Mouse (Mus musculus) CH12.LX (cell line): ENCODE results near the gene Ogdh. TPM values are rescaled to one million over a fixed set of nuclear protein-coding genes. Genes with fewer than 3 reads are reported as not detected.

ENCODE experiments used
- DNase-seq: peaks from one replicate; pipeline ENCODE4 v3.0.0-alpha.2; 2013; ENCODE audit errors: extremely low read depth
- H3K27ac ChIP-seq: 2 replicates; pipeline ENCODE4 v1.5.1; 2012; ENCODE audit warnings: low read depth, mild to moderate bottlenecking, control low read depth, moderate library complexity; ENCODE audit not compliant: insufficient read depth
- H3K27me3 ChIP-seq: replicated peaks from 2 replicates; pipeline ENCODE3; 2012; ENCODE audit warnings: inconsistent platforms
- H3K36me3 ChIP-seq, 2 experiments: replicated peaks in 1 of 2; 2 replicates each; pipeline versions ENCODE3 to v1.6.1; 2012; ENCODE audit warnings: inconsistent platforms in 1 of 2, low read length in 1 of 2, mild to moderate bottlenecking in 1 of 2, mixed read lengths in 1 of 2, moderate library complexity in 1 of 2; ENCODE audit not compliant: control insufficient read depth in 1 of 2, insufficient read depth in 1 of 2
- H3K4me1 ChIP-seq, 2 experiments: 2 replicates each; pipeline ENCODE4 v1.6.1; 2012; ENCODE audit warnings: inconsistent platforms in 1 of 2, moderate library complexity in 1 of 2; ENCODE audit not compliant: insufficient read depth in 2 of 2, control insufficient read depth in 1 of 2
- H3K4me2 ChIP-seq: 2 replicates; pipeline ENCODE4 v1.6.1; 2012; ENCODE audit warnings: low read depth, mild to moderate bottlenecking, control low read depth; ENCODE audit not compliant: poor library complexity, insufficient read depth, severe bottlenecking
- H3K4me3 ChIP-seq, 3 experiments: fragments of 150-350 bp in 1 of 3; sonication (generic) in 1 of 3; replicated peaks in 1 of 3; 2 replicates each; pipeline versions ENCODE3 to v1.5.1; 2011 to 2012; ENCODE audit warnings: low read depth in 2 of 3, low read length in 2 of 3, mild to moderate bottlenecking in 2 of 3, moderate library complexity in 2 of 3, control low read depth in 1 of 3, improper control_type of control experiment in 1 of 3, inconsistent platforms in 1 of 3, mixed read lengths in 1 of 3; ENCODE audit not compliant: poor library complexity in 1 of 3
- H3K79me2 ChIP-seq: replicated peaks from 2 replicates; pipeline ENCODE4 v1.6.1; 2012; ENCODE audit warnings: mild to moderate bottlenecking, moderate library complexity; ENCODE audit not compliant: control insufficient read depth, poor library complexity, insufficient read depth, severe bottlenecking; ENCODE audit errors: extremely low read depth
- H3K9ac ChIP-seq: 2 replicates; pipeline ENCODE4 v1.6.1; 2012; ENCODE audit warnings: low read depth, mild to moderate bottlenecking, control low read depth, moderate library complexity; ENCODE audit not compliant: insufficient read depth
- H3K9me3 ChIP-seq: replicated peaks from 2 replicates; pipeline ENCODE3; 2012; ENCODE audit warnings: low read length, inconsistent platforms, mixed read lengths
- BHLHE40 ChIP-seq: IDR thresholded peaks from 2 replicates; pipeline ENCODE4 v1.6.1; 2011; ENCODE audit warnings: mild to moderate bottlenecking, low read depth, low read length, improper control_type of control experiment
- CTCF ChIP-seq, 2 experiments: IDR thresholded peaks in 1 of 2; conservative IDR thresholded peaks in 1 of 2; 2 replicates each; pipeline ENCODE4 v1.5.1; 2011 to 2012; ENCODE audit warnings: low read depth in 2 of 2, low read length in 2 of 2, improper control_type of control experiment in 1 of 2, inconsistent platforms in 1 of 2, mild to moderate bottlenecking in 1 of 2, moderate library complexity in 1 of 2
- E2F4 ChIP-seq: IDR thresholded peaks from 2 replicates; pipeline ENCODE4 v1.6.1; 2011; ENCODE audit warnings: low read depth, low read length, improper control_type of control experiment; ENCODE audit not compliant: insufficient replicate concordance
- ELF1 ChIP-seq: IDR thresholded peaks from 2 replicates; pipeline ENCODE4 v1.6.1; 2014; ENCODE audit warnings: low read depth, mild to moderate bottlenecking, inconsistent platforms, low read length, improper control_type of control experiment
- IRF4 ChIP-seq: IDR thresholded peaks from 2 replicates; pipeline ENCODE4 v1.6.1; 2014; ENCODE audit warnings: low read depth, mild to moderate bottlenecking, inconsistent platforms, low read length, improper control_type of control experiment
- JUN ChIP-seq: IDR thresholded peaks from 2 replicates; pipeline ENCODE4 v1.6.1; 2011; ENCODE audit warnings: low read depth, mild to moderate bottlenecking, low read length, improper control_type of control experiment, moderate library complexity; ENCODE audit not compliant: insufficient read depth
- MAZ ChIP-seq: IDR thresholded peaks from 2 replicates; pipeline ENCODE4 v1.6.1; 2012; ENCODE audit warnings: low read depth, mild to moderate bottlenecking, inconsistent platforms, low read length, improper control_type of control experiment, moderate library complexity
- MEF2A ChIP-seq: IDR thresholded peaks from 2 replicates; pipeline ENCODE4 v1.6.1; 2014; ENCODE audit warnings: low read depth, mild to moderate bottlenecking, inconsistent platforms, low read length, improper control_type of control experiment, borderline replicate concordance
- MXI1 ChIP-seq: IDR thresholded peaks from 2 replicates; pipeline ENCODE4 v1.6.1; 2011; ENCODE audit warnings: mild to moderate bottlenecking, low read depth, low read length, improper control_type of control experiment
- MYC ChIP-seq: IDR thresholded peaks from 2 replicates; pipeline ENCODE4 v1.6.1; 2011; ENCODE audit warnings: low read depth, mild to moderate bottlenecking, improper control_type of control experiment, low read length
- NRF1 ChIP-seq: IDR thresholded peaks from 2 replicates; pipeline ENCODE4 v1.6.1; 2014; ENCODE audit warnings: low read depth, mild to moderate bottlenecking, inconsistent platforms, low read length, improper control_type of control experiment, moderate library complexity
- PAX5 ChIP-seq: IDR thresholded peaks from 2 replicates; pipeline ENCODE4 v1.6.1; 2012; ENCODE audit warnings: low read length, inconsistent platforms, mixed read lengths
- POLR2A ChIP-seq: IDR thresholded peaks from 2 replicates; pipeline ENCODE4 v1.6.1; 2011; ENCODE audit warnings: low read depth, mild to moderate bottlenecking, improper control_type of control experiment, low read length
- POLR2AphosphoS2 ChIP-seq: IDR thresholded peaks from 2 replicates; pipeline ENCODE4 v1.6.1; 2011; ENCODE audit warnings: low read depth, low read length, improper control_type of control experiment
- SIN3A ChIP-seq: IDR thresholded peaks from 2 replicates; pipeline ENCODE4 v1.6.1; 2012; ENCODE audit warnings: low read length, improper control_type of control experiment, inconsistent platforms
- SMC3 ChIP-seq: IDR thresholded peaks from 2 replicates; pipeline ENCODE4 v1.6.1; 2011; ENCODE audit warnings: low read depth, low read length, improper control_type of control experiment
- TBP ChIP-seq: conservative IDR thresholded peaks from 2 replicates; pipeline ENCODE4 v1.6.1; 2011; ENCODE audit warnings: low read depth, low read length, improper control_type of control experiment
- USF1 ChIP-seq: IDR thresholded peaks from 2 replicates; pipeline ENCODE4 v1.6.1; 2014; ENCODE audit warnings: low read depth, mild to moderate bottlenecking, inconsistent platforms, low read length, improper control_type of control experiment
- USF2 ChIP-seq: conservative IDR thresholded peaks from 2 replicates; pipeline ENCODE4 v1.6.1; 2011; ENCODE audit warnings: low read depth, low read length, improper control_type of control experiment
- ZC3H11A ChIP-seq: IDR thresholded peaks from 2 replicates; pipeline ENCODE4 v1.6.1; 2012; ENCODE audit warnings: low read depth, mild to moderate bottlenecking, inconsistent platforms, low read length, improper control_type of control experiment
- dilution Hi-C: fragments of 300-500 bp; cut with MboI; formaldehyde crosslinking; loops from 2 replicates; pipeline ENCODE4 v1.14.3; 2020; ENCODE audit warnings: low sequenced_read_pairs; ENCODE audit not compliant: extremely low pct_unique_long_range_greater_than_20kb, extremely low pct_ligation_motif_present
- in situ Hi-C: fragments of 300-500 bp; cut with MboI; formaldehyde crosslinking; loops from 3 replicates; pipeline ENCODE4 v1.14.3; 2019; ENCODE audit warnings: low sequenced_read_pairs, low pct_ligation_motif_present, low pct_unique_long_range_greater_than_20kb, mixed read lengths
- polyA plus RNA-seq: library from polyadenylated mRNA; unstranded; fragments of >175 nt; gene quantifications from 2 replicates; pipeline ENCODE4 v1.2.1, GENCODE M21; 2012; ENCODE audit warnings: low read depth; ENCODE audit not compliant: insufficient read length
- total RNA-seq, 2 experiments: library from RNA; depleted of rRNA; stranded (reverse); fragments of 300-350 nt in 1 of 2; fragments of >200 nt in 1 of 2; gene quantifications; 2 replicates each; pipeline ENCODE4 v1.2.3; 2012 to 2014

Gene Ogdh
- total and polyA plus RNA-seq, 3 experiments: 47.1 to 173 (median 120) TPM

DNA sequence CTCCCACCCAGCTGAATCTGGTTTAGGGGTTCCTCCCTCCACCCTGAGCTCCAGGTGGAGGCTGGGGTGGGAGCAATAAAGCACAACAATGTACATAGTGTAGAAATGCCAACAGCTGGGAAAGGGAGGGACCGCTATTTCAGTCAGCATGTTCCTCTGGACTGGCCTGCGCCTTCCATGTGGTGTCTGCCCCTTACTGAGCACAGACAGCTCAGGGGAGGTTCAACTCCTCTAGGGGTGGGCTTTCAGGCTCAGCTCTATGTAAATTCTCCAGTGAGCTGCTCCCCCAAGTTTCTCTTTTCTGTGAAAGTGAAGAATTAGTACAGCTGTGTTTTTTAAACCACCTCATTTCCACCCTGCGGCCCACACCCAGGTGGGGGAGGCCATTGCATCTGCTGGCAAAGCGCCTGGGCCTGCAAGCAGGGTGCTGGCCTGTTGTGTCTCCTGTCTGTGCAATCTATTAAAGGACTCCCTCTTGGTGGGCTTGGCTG lies 114.2 kb downstream of the Ogdh start:
- H3K36me3 ChIP-seq: peaks cover 59 to 70% of the 10 kb centered on the region in 2 experiments
- in situ Hi-C loops: no loop called here
- no peak overlapping the region for H3K9ac ChIP-seq
- peaks cover 3 to 17% of the 10 kb centered on the region in 2 experiments for H3K4me1 ChIP-seq
- H3K4me2 ChIP-seq: no peak overlapping the region
- no peak overlapping the region for H3K4me3 ChIP-seq
- H3K9me3 ChIP-seq: no peaks in the 10 kb centered on the region
- H3K27ac ChIP-seq: no peak overlapping the region
- no peak for DNase-seq
- no peaks in the 10 kb centered on the region for H3K27me3 ChIP-seq
- dilution Hi-C loops: no loop called here
- H3K79me2 ChIP-seq: no peaks in the 10 kb centered on the region
- no peak for TF ChIP-seq POLR2AphosphoS2
- TF ChIP-seq MXI1: no peak
- no peak for TF ChIP-seq ELF1
- TF ChIP-seq CTCF (conservative IDR thresholded peaks at IDR 0.05 in 1 of 2, IDR thresholded peaks at IDR 0.05 in 1 of 2; ENCODE audit: low read depth in 2 of 2, low read length in 2 of 2): no peak
- no peak for TF ChIP-seq MYC
- TF ChIP-seq USF1: no peak
- TF ChIP-seq SIN3A: no peak
- no peak for TF ChIP-seq BHLHE40
- TF ChIP-seq E2F4: no peak
- no peak for TF ChIP-seq PAX5
- no peak for TF ChIP-seq SMC3
- TF ChIP-seq ZC3H11A: no peak
- TF ChIP-seq MAZ: no peak
- TF ChIP-seq NRF1: no peak
- no peak for TF ChIP-seq IRF4
- no peak for TF ChIP-seq USF2
- no peak for TF ChIP-seq JUN
- TF ChIP-seq TBP: no peak
- TF ChIP-seq MEF2A: no peak
- no peak for TF ChIP-seq POLR2A
- TF ChIP-seq, all 38 proteins: peak for 0

Other genes with a start within 250 kb of the Ogdh start
- gene Camk2b, start 225.3 kb upstream of the Ogdh start, total RNA-seq (2012; rRNA removed): 0.08 and 0.50 TPM in 2 replicates
- gene Camk2b, start 225.3 kb upstream of the Ogdh start, total RNA-seq (2014; rRNA removed): 0.11 and 0.19 TPM in 2 replicates
- 0.25 and 0.26 TPM in 2 replicates for gene Camk2b, start 225.3 kb upstream of the Ogdh start, polyA plus RNA-seq
- gene A730071L15Rik, start 91.6 kb upstream of the Ogdh start, total RNA-seq (2012; rRNA removed): 0.42 and 0.46 TPM in 2 replicates
- not detected in 2 replicates for gene A730071L15Rik, start 91.6 kb upstream of the Ogdh start, total RNA-seq (2014; rRNA removed)
- not detected in 2 replicates for gene A730071L15Rik, start 91.6 kb upstream of the Ogdh start, polyA plus RNA-seq
- 35.6 and 41.2 TPM in 2 replicates for gene Nudcd3, start 91.2 kb upstream of the Ogdh start, total RNA-seq (2012; rRNA removed)
- 30.1 and 30.7 TPM in 2 replicates for gene Nudcd3, start 91.2 kb upstream of the Ogdh start, total RNA-seq (2014; rRNA removed)
- 78.0 and 82.2 TPM in 2 replicates for gene Nudcd3, start 91.2 kb upstream of the Ogdh start, polyA plus RNA-seq
- not detected in 2 replicates for gene Npc1l1, start 61.5 kb upstream of the Ogdh start, total RNA-seq (2012; rRNA removed)
- 0.05 TPM in 1 of 2 replicates, not detected in the other for gene Npc1l1, start 61.5 kb upstream of the Ogdh start, total RNA-seq (2014; rRNA removed)
- gene Npc1l1, start 61.5 kb upstream of the Ogdh start, polyA plus RNA-seq: 0.05 and 0.09 TPM in 2 replicates
- gene Ddx56, start 23.9 kb upstream of the Ogdh start, total RNA-seq (2012; rRNA removed): 163 and 206 TPM in 2 replicates
- 247 and 274 TPM in 2 replicates for gene Ddx56, start 23.9 kb upstream of the Ogdh start, total RNA-seq (2014; rRNA removed)
- 196 and 200 TPM in 2 replicates for gene Ddx56, start 23.9 kb upstream of the Ogdh start, polyA plus RNA-seq
- gene Tmed4, start 16.8 kb upstream of the Ogdh start, total RNA-seq (2012; rRNA removed): 44.8 and 54.1 TPM in 2 replicates
- gene Tmed4, start 16.8 kb upstream of the Ogdh start, total RNA-seq (2014; rRNA removed): 50.6 and 52.2 TPM in 2 replicates
- gene Tmed4, start 16.8 kb upstream of the Ogdh start, polyA plus RNA-seq: 52.3 and 59.9 TPM in 2 replicates
- 33.1 and 46.3 TPM in 2 replicates for gene Zmiz2, start 97.4 kb downstream of the Ogdh start, total RNA-seq (2012; rRNA removed)
- gene Zmiz2, start 97.4 kb downstream of the Ogdh start, total RNA-seq (2014; rRNA removed): 8.5 and 10.6 TPM in 2 replicates
- gene Zmiz2, start 97.4 kb downstream of the Ogdh start, polyA plus RNA-seq: 197 and 238 TPM in 2 replicates
- 8,867 and 10,240 TPM in 2 replicates for gene Ppia, start 123.8 kb downstream of the Ogdh start, total RNA-seq (2012; rRNA removed)
- 9,428 and 9,904 TPM in 2 replicates for gene Ppia, start 123.8 kb downstream of the Ogdh start, total RNA-seq (2014; rRNA removed)
- 5,045 and 5,764 TPM in 2 replicates for gene Ppia, start 123.8 kb downstream of the Ogdh start, polyA plus RNA-seq
- gene H2afv, start 152.8 kb downstream of the Ogdh start, total RNA-seq (2012; rRNA removed): 51.4 and 73.2 TPM in 2 replicates
- gene H2afv, start 152.8 kb downstream of the Ogdh start, total RNA-seq (2014; rRNA removed): 37.8 and 46.6 TPM in 2 replicates
- 63.7 and 67.6 TPM in 2 replicates for gene H2afv, start 152.8 kb downstream of the Ogdh start, polyA plus RNA-seq
- gene Purb, start 184.3 kb downstream of the Ogdh start, total RNA-seq (2012; rRNA removed): 19.3 and 29.7 TPM in 2 replicates
- gene Purb, start 184.3 kb downstream of the Ogdh start, total RNA-seq (2014; rRNA removed): 45.2 and 50.5 TPM in 2 replicates
- gene Purb, start 184.3 kb downstream of the Ogdh start, polyA plus RNA-seq: 35.0 and 42.4 TPM in 2 replicates
- 279 and 335 TPM in 2 replicates for gene Myo1g, start 229.3 kb downstream of the Ogdh start, total RNA-seq (2012; rRNA removed)
- 265 and 268 TPM in 2 replicates for gene Myo1g, start 229.3 kb downstream of the Ogdh start, total RNA-seq (2014; rRNA removed)
- gene Myo1g, start 229.3 kb downstream of the Ogdh start, polyA plus RNA-seq: 279 and 284 TPM in 2 replicates